Mouse (Mus musculus) cerebellum, adult 9-11 months (tissue): Measurements from ENCODE around the gene Bmp6.

Experiments used
- DNase-seq: peaks from one replicate; pipeline ENCODE4 v3.0.0; 2022

Bmp6 gene

GRCm38 (mm10) chr13:38359045-38359444, 14.1 kb downstream of the Bmp6 start:
- no peak for DNase-seq

GRCm38 (mm10) chr13:38362751-38363150, 17.8 kb downstream of the Bmp6 start:
- no peak for DNase-seq

GRCm38 (mm10) chr13:38363869-38364268, 19.0 kb downstream of the Bmp6 start:
- no peak for DNase-seq

GRCm38 (mm10) chr13:38369624-38370023, 24.7 kb downstream of the Bmp6 start:
- DNase-seq = no peak

GRCm38 (mm10) chr13:38376071-38376470, 31.2 kb downstream of the Bmp6 start:
- DNase-seq = peak; percentile 4

- no peak for DNase-seq
Measured at GRCm38 (mm10) chr13:38377355-38377754, 32.4 kb downstream of the Bmp6 start.

- no peak for DNase-seq
Measured at GRCm38 (mm10) chr13:38379806-38380205, 34.9 kb downstream of the Bmp6 start.

GRCm38 (mm10) chr13:38386035-38386559, 41.2 kb downstream of the Bmp6 start:
- peak; percentile 6 for DNase-seq

- DNase-seq = no peak
Measured at GRCm38 (mm10) chr13:38387453-38388040, 42.6 kb downstream of the Bmp6 start.

GRCm38 (mm10) chr13:38393444-38393843, 48.5 kb downstream of the Bmp6 start:
- DNase-seq = no peak

GRCm38 (mm10) chr13:38395026-38395425, 50.1 kb downstream of the Bmp6 start:
- DNase-seq = no peak

GRCm38 (mm10) chr13:38397007-38397545, 52.2 kb downstream of the Bmp6 start:
- DNase-seq = no peak

- no peak for DNase-seq
Measured at GRCm38 (mm10) chr13:38398658-38399057, 53.8 kb downstream of the Bmp6 start.

- no peak for DNase-seq
Measured at GRCm38 (mm10) chr13:38400662-38401061, 55.8 kb downstream of the Bmp6 start.

- DNase-seq = no peak
Measured at GRCm38 (mm10) chr13:38407611-38408315, 62.9 kb downstream of the Bmp6 start.

- no peak for DNase-seq
Measured at GRCm38 (mm10) chr13:38408636-38409035, 63.7 kb downstream of the Bmp6 start.

GRCm38 (mm10) chr13:38410322-38410865, 65.5 kb downstream of the Bmp6 start:
- peak; percentile 82 for DNase-seq

- no peak for DNase-seq
Measured at GRCm38 (mm10) chr13:38419781-38420180, 74.9 kb downstream of the Bmp6 start.

- DNase-seq = no peak
Measured at GRCm38 (mm10) chr13:38422491-38422890, 77.6 kb downstream of the Bmp6 start.

- no peak for DNase-seq
Measured at GRCm38 (mm10) chr13:38425294-38425693, 80.4 kb downstream of the Bmp6 start.

GRCm38 (mm10) chr13:38429671-38430070, 84.8 kb downstream of the Bmp6 start:
- DNase-seq = no peak

GRCm38 (mm10) chr13:38430075-38430474, 85.2 kb downstream of the Bmp6 start:
- DNase-seq = no peak

- no peak for DNase-seq
Measured at GRCm38 (mm10) chr13:38434831-38435230, 89.9 kb downstream of the Bmp6 start.

GRCm38 (mm10) chr13:38437930-38438329, 93.0 kb downstream of the Bmp6 start:
- DNase-seq = no peak
